Mouse (Mus musculus) G1E (cell line): ENCODE measurements at regions not wholly inside any gene's neighbourhood (a gene's known extent, or its start where the extent isn't known, plus 50 kb on each side); places are given as distances from the start of the nearest gene placed in this dataset.

Experiments
- CTCF ChIP-seq: IDR thresholded peaks from 2 replicates; pipeline ENCODE4 v1.5.1; 2012; ENCODE audit warnings: low read depth, low read length, inconsistent platforms, mixed read lengths
- GATA1 ChIP-seq: IDR thresholded peaks from 2 replicates; pipeline ENCODE4 v1.6.1; 2012; ENCODE audit warnings: borderline replicate concordance, low read length, inconsistent platforms, mixed read lengths
- POLR2AphosphoS5 ChIP-seq: IDR thresholded peaks from 2 replicates; pipeline ENCODE4 v1.6.1; 2012; ENCODE audit warnings: low read depth, low read length, inconsistent platforms; ENCODE audit not compliant: insufficient replicate concordance

- TF ChIP-seq CTCF: no peak
- no peak for TF ChIP-seq GATA1
- no peak for TF ChIP-seq POLR2AphosphoS5
These were observed 1002.6 kb downstream of the 4930447A16Rik start for GRCm38 (mm10) chr15:38427966-38428365.
